Mouse (Mus musculus): Measurements from ENCODE around the gene Armc6. TPM values are rescaled to one million over a fixed set of nuclear protein-coding genes. Genes with fewer than 3 reads are reported as not detected.

The Armc6 gene
- polyA plus RNA-seq, 1 experiment = 25.4 TPM

- H3K4me3 ChIP-seq (ENCODE audit: control insufficient read depth, insufficient read depth, low read length) = no peak overlapping the region
- no peaks in the 10 kb centered on the region for H3K36me3 ChIP-seq (ENCODE audit: control insufficient read depth, insufficient read depth, low read length)
- H3K4me1 ChIP-seq (replicated peaks; ENCODE audit: control insufficient read depth, insufficient read depth, low read length) = no peaks in the 10 kb centered on the region
- WGBS = 76% methylated on average over 1 of the region's 1 CpGs
- H3K27me3 ChIP-seq (ENCODE audit: control insufficient read depth, insufficient read depth, low read length) = no peaks in the 10 kb centered on the region
- TF ChIP-seq POLR2A (IDR thresholded peaks at IDR 0.05; ENCODE audit: control insufficient read depth, extremely low read depth, insufficient read depth, low read length, poor library complexity) = no peak
- TF ChIP-seq CTCF (IDR thresholded peaks at IDR 0.05; ENCODE audit: borderline replicate concordance, control insufficient read depth, extremely low read depth, insufficient read depth, low read length, poor library complexity) = no peak
- DNase-seq = no peak
- no peak overlapping the region for H3K27ac ChIP-seq (ENCODE audit: control insufficient read depth, insufficient read depth, low read length)
Measured at GRCm38 (mm10) chr8:70204757-70205156, 29.5 kb downstream of the Armc6 start.

GRCm38 (mm10) chr8:70203072-70203471 lies 31.2 kb downstream of the Armc6 start:
- H3K36me3 ChIP-seq (ENCODE audit: control insufficient read depth, insufficient read depth, low read length) = no peaks in the 10 kb centered on the region
- no peak for DNase-seq
- H3K27ac ChIP-seq (ENCODE audit: control insufficient read depth, insufficient read depth, low read length) = no peak overlapping the region
- no peak for TF ChIP-seq CTCF (IDR thresholded peaks at IDR 0.05; ENCODE audit: borderline replicate concordance, control insufficient read depth, extremely low read depth, insufficient read depth, low read length, poor library complexity)
- TF ChIP-seq POLR2A (IDR thresholded peaks at IDR 0.05; ENCODE audit: control insufficient read depth, extremely low read depth, insufficient read depth, low read length, poor library complexity) = no peak
- H3K4me1 ChIP-seq (replicated peaks; ENCODE audit: control insufficient read depth, insufficient read depth, low read length) = no peaks in the 10 kb centered on the region
- no peaks in the 10 kb centered on the region for H3K27me3 ChIP-seq (ENCODE audit: control insufficient read depth, insufficient read depth, low read length)
- H3K4me3 ChIP-seq (ENCODE audit: control insufficient read depth, insufficient read depth, low read length) = no peak overlapping the region
- WGBS = 93% methylated on average over 4 of the region's 4 CpGs

- Histone ChIP-seq H3K36me3 (ENCODE audit: control insufficient read depth, insufficient read depth, low read length) (no peaks in the 10 kb centered on the region), H3K4me3 (ENCODE audit: control insufficient read depth, insufficient read depth, low read length) (no peak overlapping the region), H3K27ac (ENCODE audit: control insufficient read depth, insufficient read depth, low read length) (no peak overlapping the region), H3K4me1 (replicated peaks; ENCODE audit: control insufficient read depth, insufficient read depth, low read length) (no peaks in the 10 kb centered on the region), H3K27me3 (ENCODE audit: control insufficient read depth, insufficient read depth, low read length) (no peaks in the 10 kb centered on the region)
- WGBS = 95% methylated on average over 3 of the region's 3 CpGs
- DNase-seq = no peak
- TF ChIP-seq POLR2A (IDR thresholded peaks at IDR 0.05; ENCODE audit: control insufficient read depth, extremely low read depth, insufficient read depth, low read length, poor library complexity) (no peak), CTCF (IDR thresholded peaks at IDR 0.05; ENCODE audit: borderline replicate concordance, control insufficient read depth, extremely low read depth, insufficient read depth, low read length, poor library complexity) (no peak)
Measured at GRCm38 (mm10) chr8:70201417-70201816, 32.8 kb downstream of the Armc6 start.

- Histone ChIP-seq H3K36me3 (ENCODE audit: control insufficient read depth, insufficient read depth, low read length) (no peaks in the 10 kb centered on the region), H3K4me1 (replicated peaks; ENCODE audit: control insufficient read depth, insufficient read depth, low read length) (no peaks in the 10 kb centered on the region), H3K27me3 (ENCODE audit: control insufficient read depth, insufficient read depth, low read length) (no peaks in the 10 kb centered on the region), H3K4me3 (ENCODE audit: control insufficient read depth, insufficient read depth, low read length) (no peak overlapping the region), H3K27ac (ENCODE audit: control insufficient read depth, insufficient read depth, low read length) (no peak overlapping the region)
- no peak for TF ChIP-seq CTCF (IDR thresholded peaks at IDR 0.05; ENCODE audit: borderline replicate concordance, control insufficient read depth, extremely low read depth, insufficient read depth, low read length, poor library complexity)
- TF ChIP-seq POLR2A (IDR thresholded peaks at IDR 0.05; ENCODE audit: control insufficient read depth, extremely low read depth, insufficient read depth, low read length, poor library complexity) = no peak
- DNase-seq = peak; percentile 24
- WGBS = 89% methylated on average over 5 of the region's 5 CpGs
Measured at GRCm38 (mm10) chr8:70200098-70200681, 34.1 kb downstream of the Armc6 start.

- Histone ChIP-seq H3K27ac (ENCODE audit: control insufficient read depth, insufficient read depth, low read length) (no peak overlapping the region), H3K4me3 (ENCODE audit: control insufficient read depth, insufficient read depth, low read length) (no peak overlapping the region), H3K36me3 (ENCODE audit: control insufficient read depth, insufficient read depth, low read length) (no peaks in the 10 kb centered on the region), H3K27me3 (ENCODE audit: control insufficient read depth, insufficient read depth, low read length) (no peaks in the 10 kb centered on the region), H3K4me1 (replicated peaks; ENCODE audit: control insufficient read depth, insufficient read depth, low read length) (no peaks in the 10 kb centered on the region)
- TF ChIP-seq POLR2A (IDR thresholded peaks at IDR 0.05; ENCODE audit: control insufficient read depth, extremely low read depth, insufficient read depth, low read length, poor library complexity) (no peak), CTCF (IDR thresholded peaks at IDR 0.05; ENCODE audit: borderline replicate concordance, control insufficient read depth, extremely low read depth, insufficient read depth, low read length, poor library complexity) (no peak)
- DNase-seq = no peak
- WGBS = 95% methylated on average over 7 of the region's 7 CpGs
Measured at GRCm38 (mm10) chr8:70197603-70198002, 36.7 kb downstream of the Armc6 start.

GRCm38 (mm10) chr8:70195762-70196161 lies 38.5 kb downstream of the Armc6 start:
- DNase-seq = no peak
- H3K27me3 ChIP-seq (ENCODE audit: control insufficient read depth, insufficient read depth, low read length) = no peaks in the 10 kb centered on the region
- WGBS = 96% methylated on average over 2 of the region's 2 CpGs
- no peaks in the 10 kb centered on the region for H3K36me3 ChIP-seq (ENCODE audit: control insufficient read depth, insufficient read depth, low read length)
- H3K4me3 ChIP-seq (ENCODE audit: control insufficient read depth, insufficient read depth, low read length) = no peak overlapping the region
- TF ChIP-seq POLR2A (IDR thresholded peaks at IDR 0.05; ENCODE audit: control insufficient read depth, extremely low read depth, insufficient read depth, low read length, poor library complexity) (no peak), CTCF (IDR thresholded peaks at IDR 0.05; ENCODE audit: borderline replicate concordance, control insufficient read depth, extremely low read depth, insufficient read depth, low read length, poor library complexity) (no peak)
- H3K27ac ChIP-seq (ENCODE audit: control insufficient read depth, insufficient read depth, low read length) = no peak overlapping the region
- no peaks in the 10 kb centered on the region for H3K4me1 ChIP-seq (replicated peaks; ENCODE audit: control insufficient read depth, insufficient read depth, low read length)

GRCm38 (mm10) chr8:70194191-70194590 lies 40.1 kb downstream of the Armc6 start:
- TF ChIP-seq POLR2A (IDR thresholded peaks at IDR 0.05; ENCODE audit: control insufficient read depth, extremely low read depth, insufficient read depth, low read length, poor library complexity) (no peak), CTCF (IDR thresholded peaks at IDR 0.05; ENCODE audit: borderline replicate concordance, control insufficient read depth, extremely low read depth, insufficient read depth, low read length, poor library complexity) (no peak)
- 99% methylated on average over 3 of the region's 3 CpGs for WGBS
- no peaks in the 10 kb centered on the region for H3K27me3 ChIP-seq (ENCODE audit: control insufficient read depth, insufficient read depth, low read length)
- DNase-seq = no peak
- no peaks in the 10 kb centered on the region for H3K4me1 ChIP-seq (replicated peaks; ENCODE audit: control insufficient read depth, insufficient read depth, low read length)
- H3K36me3 ChIP-seq (ENCODE audit: control insufficient read depth, insufficient read depth, low read length) = no peaks in the 10 kb centered on the region
- H3K4me3 ChIP-seq (ENCODE audit: control insufficient read depth, insufficient read depth, low read length) = no peak overlapping the region
- H3K27ac ChIP-seq (ENCODE audit: control insufficient read depth, insufficient read depth, low read length) = no peak overlapping the region
